Mouse (Mus musculus) layer of hippocampus, postnatal 25 days (tissue): Measurements from ENCODE around the gene Olfr221. TPM values are rescaled to one million over a fixed set of nuclear protein-coding genes. Genes with fewer than 3 reads are reported as not detected.
"Not testable (repeated sequence)": the region's sequence is repeated elsewhere in the genome, so short reads cannot be mapped to it uniquely, and the experiment has no call there.

Experiments used
- DNase-seq, 2 experiments: peaks; one replicate each; pipeline ENCODE4 v3.0.0; 2022; ENCODE audit warnings: mixed read lengths in 2 of 2, low spot score in 1 of 2; ENCODE audit errors: extremely low spot score in 1 of 2
- total RNA-seq, 2 experiments: library from RNA; stranded (reverse); gene quantifications; 2 replicates each; pipeline ENCODE4 v1.2.3; 2021

Gene Olfr221
- total RNA-seq, result not detected

DNA sequence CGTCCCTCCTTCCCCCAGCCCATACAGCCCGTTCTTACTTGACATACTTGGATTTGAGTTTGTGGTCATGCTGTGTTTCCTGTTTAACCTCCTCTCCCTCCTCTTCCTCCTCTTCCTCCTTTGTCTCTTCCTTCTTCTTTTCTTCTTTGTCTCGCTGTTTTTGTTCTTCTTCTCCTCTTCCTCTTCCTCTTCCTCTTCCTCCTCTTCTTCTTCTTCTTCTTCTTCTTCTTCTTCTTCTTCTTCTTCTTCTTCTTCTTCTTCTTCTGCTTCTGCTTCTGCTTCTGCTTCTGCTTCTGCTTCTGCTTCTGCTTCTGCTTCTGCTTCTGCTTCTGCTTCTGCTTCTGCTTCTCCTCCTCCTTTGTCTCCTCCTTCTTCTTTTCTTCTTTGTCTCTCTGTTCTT lies at the start of gene Olfr221:
TSS of gene Olfr221 (minus strand) at position 101 of the 400 bp plus-strand sequence.
- DNase-seq, result not testable (repeated sequence)

DNA sequence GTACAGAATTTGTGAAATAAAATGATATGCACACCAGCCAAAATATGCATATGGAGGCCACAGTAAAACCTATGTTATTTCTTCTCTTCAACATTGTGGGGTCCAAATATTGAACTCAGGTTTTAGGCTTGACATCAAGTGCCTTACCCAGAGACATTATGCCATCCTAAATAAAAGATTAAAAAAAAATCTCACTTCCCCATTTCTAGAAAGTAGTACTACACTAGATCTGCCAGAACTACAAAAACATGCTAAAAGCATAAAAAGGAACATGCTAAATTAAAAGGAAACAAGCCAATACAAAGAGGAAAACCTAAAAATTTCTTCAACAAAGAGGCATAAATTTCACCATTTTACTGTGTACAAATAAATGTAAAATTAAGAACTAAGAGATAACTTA lies 40.8 kb upstream of the Olfr221 start:
- DNase-seq, result no peak

DNA sequence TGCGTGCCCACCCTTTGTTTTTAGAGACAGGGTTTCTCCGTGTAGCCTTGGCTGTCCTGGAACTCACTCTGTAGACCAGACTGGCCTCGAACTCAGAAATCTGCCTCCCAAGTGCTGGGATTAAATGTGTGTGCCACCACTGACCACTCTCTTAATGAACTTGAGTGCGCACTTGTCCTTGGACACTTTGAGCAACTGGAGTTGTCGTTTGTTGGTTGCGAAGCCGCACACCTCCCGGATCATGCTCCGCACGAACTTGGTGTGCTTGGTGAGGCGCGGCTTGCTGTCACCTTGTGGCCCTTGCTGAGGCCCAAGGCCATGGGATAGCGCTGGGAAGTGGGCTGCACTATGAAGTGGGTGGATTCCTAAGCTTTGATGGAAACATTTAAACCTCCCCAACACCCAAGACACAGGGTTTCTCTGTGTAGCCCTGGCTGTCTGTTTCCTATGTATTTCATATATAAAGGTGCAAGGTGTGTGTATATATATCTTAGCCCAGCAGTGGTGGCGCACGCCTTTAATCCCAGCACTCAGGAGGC lies 29.4 kb upstream of the Olfr221 start:
- no peak for DNase-seq

DNA sequence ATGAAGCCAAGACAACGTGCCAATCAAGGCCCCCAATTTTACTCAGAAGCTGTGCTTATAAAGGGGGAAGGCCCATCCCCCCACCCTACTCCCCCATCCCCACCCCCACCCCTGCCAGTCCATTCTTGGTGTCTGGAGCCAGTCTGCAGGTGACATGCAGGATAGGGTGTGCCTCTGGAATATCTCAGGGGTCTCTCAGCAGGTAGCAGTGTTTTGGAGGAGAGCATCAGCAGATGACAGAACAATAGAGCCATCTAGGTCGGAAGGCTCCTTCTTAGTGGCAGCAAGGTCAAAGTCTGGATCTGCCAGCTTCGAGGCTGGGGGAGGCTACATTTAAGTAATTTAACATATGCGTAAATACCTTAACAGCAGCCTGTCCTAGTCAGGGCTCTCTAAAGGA lies 23.9 kb upstream of the Olfr221 start:
- no peak for DNase-seq

DNA sequence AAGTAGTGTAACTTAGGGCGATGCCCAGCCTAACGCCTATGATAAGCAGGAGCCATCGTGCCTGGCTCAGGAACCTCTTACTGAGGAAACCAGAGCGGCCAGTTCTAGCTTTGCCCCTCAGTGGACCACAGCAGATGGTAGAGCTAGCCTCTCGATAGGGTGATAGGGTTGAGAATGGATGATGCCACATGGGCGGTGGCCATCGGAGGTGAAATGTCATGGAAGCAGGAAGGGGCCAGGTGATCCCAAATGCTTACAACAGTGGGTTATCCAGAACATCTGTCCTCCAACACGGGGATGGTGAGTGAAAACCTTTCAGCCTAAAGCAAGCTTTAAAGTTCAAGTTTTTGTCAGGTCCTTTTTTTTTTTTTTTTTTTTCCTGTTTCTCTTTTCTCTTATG lies 19.5 kb upstream of the Olfr221 start:
- no peak for DNase-seq

DNA sequence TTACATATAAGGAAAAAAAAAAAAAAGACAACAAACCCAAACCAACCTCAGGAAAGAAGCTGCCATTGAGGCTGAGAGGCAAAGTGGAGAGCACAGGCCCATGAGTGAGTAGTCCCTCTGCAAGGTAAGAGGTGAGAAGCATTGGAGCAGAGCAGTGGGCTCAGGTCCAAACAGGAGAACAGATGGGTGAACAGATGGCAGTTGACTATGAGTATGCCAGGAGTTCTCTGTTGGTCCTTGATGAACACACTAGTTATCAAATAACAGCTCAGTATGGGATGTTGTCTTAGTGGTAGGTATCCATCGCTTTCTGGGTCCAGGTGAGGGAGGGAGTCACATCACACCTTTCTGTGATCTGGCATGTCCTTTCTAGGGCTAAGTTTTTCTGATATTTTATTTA lies 18.5 kb upstream of the Olfr221 start:
- no peak for DNase-seq

DNA sequence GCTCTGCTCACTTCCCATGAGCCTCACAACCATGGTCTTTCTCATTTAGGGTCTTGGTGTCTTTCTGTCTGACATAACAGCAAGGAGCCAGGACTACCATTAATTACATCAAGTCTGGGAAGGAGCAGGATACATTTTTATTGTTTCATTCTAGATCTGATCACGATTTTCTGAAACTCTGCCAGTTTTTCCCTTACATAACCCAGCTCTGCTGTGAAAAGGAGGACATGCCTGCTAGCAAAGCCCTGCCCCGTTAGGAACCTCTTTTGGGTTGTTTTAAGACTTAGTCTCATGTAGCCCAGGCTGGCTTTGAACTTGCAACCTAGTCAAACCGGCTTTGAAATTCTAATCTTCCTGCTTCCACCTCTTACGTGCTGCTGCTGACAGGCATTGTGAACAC lies 17.7 kb upstream of the Olfr221 start:
- DNase-seq, result no peak

DNA sequence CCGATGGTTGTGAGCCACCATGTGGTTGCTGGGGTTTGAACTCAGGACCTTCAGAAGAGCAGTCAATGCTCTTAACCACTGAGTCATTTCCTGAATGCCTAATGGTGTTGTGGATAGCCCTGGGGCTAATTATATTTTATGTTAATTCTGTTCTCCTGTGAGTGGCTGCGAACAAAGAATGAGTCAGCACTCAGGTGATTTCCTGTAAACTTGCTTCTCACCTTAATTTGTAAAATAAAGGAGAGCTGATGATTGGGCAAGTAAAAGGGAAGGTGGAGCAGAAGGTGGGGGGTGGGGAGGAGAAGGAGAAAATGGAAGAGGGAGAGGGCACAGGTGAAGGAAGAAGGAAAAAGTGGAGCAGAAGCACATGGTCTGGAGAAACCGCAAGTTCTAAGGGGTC lies 10.5 kb upstream of the Olfr221 start:
- not testable (repeated sequence) for DNase-seq

DNA sequence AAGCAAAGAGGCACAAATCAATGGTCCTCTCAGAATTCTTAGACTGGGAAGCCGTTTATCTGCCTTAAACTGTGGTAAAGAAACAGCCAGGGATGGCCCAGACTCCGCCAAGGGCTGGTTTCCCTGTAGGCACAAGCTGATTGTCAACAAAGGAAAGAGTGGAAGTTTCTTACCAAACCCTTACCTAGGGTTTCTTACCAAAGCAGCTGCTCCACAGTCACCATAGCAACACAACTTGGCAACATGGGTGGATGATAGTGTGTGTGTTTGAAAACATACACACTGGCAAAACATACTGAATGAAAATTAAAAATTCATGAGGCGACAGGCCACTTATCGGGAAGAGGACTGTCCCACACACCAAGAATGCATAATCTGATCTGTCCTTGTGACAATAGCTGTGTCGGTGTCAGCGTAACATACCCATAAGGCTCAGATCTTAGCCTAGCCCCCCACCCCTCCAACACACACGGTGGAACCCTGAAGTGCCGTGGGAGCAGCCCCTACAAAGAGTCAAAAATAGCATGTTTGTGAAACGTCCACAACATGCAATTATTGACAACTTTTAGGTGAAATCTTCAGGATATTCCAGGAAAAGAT lies 3.8 kb upstream of the Olfr221 start:
- DNase-seq, result no peak

DNA sequence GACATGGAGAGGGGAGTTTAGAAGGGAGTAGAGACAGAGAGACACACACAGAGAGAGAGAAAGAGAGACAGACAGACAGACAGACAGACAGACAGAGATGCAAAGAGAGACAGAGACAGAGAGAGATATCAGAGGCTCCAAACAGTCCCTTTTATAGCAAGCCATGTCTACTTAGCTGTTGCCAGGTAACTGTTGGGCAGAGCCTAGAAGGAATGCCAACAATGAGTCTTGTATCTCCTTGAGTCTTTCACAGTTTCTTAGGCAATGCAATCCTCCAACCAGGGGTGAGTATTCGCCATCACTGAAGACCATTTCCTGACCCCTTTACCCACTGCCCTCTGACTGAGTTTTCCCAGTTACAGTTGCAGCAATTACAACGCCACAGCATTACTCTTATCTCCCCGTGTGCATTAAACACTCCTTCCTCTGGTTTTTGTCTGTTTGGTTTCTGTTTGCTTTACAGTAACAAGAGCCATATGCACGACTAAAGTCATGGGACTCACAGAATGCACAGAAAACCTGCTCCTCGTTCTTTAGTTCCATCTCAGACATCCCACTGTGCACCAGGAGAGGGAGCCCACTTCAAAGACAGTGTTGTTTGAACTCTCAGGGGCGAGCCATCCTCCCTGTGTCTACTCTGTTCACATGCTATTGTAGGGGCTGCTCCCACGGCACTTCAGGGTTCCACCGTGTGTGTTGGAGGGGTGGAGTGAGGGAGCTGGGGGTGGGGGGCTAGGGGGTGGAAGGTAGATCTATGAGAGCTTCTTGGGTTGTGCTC lies 2.8 kb upstream of the Olfr221 start:
- peak in 1 of 2 experiments; percentile 27 for DNase-seq

DNA sequence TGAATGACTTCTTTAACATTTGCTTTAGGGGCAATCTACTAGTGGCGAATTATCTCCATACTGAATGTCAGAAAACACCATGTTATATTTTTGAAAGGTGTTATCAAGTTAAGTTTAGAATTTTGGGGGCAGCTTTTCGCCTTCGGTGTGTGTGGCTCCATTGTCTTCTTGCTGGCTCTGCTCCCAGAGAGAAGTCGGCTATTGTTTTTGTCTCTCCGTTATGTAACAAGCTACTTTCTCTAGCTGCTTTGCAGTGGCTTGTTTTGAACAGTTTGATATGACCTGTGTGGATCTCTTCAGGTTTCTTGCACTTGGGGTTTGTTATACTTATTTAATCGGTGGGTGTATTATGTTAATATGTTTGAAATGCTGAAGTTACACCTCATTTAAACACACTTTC lies 1.2 kb upstream of the Olfr221 start:
- DNase-seq, result no peak

DNA sequence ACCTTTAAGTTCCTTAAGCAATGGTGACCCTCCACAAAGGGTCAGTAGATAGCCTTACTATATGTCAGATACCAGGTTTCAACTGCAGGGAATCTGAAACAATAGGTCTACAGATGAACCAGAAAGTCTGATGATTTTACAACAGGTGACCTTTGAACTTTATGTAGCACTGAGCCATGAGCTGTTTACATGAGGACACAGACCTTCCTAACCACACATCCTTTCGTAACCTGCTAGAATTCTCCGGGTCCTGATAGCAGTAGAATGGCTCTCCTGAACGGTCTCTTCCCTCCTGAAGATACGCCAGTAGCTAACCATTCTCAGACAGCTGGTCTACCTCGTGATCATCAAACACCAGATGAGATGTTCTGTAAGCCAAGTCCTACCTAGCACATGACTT lies 2.9 kb downstream of the Olfr221 start:
- no peak for DNase-seq

DNA sequence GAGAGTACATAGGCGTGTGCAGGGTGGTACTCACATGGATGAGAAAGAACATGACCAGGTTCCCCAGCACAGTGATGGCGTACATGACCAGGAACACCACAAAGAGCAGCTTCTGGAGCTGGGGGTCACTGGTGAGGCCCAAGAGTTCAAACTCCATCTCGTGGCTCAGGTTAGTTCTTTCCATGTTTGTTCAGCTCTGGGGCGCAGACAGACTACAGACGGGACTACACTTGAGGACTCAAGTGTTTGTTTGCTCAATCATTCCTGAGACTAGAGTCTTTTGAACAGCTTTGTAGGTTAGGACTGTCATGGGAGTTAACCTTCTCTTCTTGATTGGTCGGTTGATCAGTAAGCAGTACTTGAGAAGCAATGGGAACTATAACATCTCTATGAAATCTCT lies 6.3 kb downstream of the Olfr221 start:
- DNase-seq, result no peak

DNA sequence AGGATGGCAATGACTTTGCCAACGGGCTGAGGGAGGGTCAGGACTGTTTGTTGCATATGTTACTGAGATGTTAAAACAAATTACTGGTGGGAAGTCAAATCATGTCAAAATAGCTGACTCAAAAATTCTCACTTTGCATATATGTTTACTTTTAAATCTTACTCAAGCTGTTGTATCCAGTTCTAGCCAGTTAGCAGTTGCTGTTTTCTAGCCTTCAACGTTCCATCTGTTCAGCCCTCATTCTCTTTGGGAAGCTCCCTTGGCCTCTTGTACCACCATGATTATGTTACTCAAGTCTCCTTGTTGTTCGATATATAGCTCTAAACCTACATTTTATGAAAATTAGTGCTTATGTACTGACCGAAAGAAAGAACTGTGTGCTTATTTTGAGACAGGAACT lies 15.9 kb downstream of the Olfr221 start:
- no peak for DNase-seq

DNA sequence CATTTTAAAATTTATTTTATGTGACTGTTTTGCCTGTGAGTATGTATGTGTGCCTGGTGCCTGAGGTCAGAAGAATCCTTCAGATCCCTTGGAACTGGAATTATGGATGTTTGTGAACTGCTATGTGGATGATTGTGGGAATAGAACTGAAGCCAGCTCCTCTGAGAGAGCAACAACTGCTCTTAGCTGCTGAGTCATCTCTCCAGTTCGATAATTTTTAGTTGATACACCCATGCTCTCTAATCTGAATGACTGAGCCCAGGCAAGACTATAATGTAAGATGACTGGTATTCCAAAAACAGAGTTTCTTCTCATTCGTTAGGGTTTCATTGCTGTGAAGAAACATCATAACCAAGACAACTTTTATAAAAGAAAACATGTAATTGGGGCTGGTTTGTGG lies 18.1 kb downstream of the Olfr221 start:
- DNase-seq, result no peak

DNA sequence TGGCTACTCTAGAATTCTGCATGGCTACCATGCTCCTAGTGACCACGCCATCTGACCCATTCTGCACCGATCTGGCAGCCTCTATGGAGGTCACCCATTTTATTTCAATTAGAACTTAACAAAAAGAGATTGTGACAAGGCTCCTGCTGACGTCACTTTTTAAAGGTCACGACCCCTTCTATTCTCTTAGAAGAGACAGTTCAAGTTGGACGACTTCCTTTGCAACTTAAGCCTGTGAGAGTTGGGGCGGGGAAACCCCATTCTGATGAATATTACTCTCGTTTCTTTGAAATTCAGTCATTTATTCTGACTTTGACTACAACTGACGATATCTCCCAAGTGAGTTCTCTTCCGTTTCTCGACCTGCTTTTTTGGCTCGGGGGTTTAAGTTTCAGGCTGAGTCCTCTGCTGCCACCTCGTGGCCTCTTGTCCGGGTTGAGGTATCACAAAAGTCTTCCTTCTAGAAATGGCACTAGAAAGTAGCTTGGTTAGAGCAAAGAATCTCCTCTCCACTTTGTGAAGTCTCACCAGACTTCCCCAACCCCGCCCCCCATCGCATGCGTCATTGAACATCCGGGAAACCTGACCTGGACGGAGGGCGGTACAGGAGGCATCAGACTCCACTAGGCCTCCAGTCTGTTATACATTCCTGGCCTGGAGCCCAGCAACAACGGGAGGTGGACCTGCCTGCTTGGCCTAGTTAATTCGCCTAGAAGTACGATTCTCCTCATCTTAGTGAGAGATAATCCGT lies 19.4 kb downstream of the Olfr221 start:
- peak in 1 of 2 experiments; percentile 82 for DNase-seq

DNA sequence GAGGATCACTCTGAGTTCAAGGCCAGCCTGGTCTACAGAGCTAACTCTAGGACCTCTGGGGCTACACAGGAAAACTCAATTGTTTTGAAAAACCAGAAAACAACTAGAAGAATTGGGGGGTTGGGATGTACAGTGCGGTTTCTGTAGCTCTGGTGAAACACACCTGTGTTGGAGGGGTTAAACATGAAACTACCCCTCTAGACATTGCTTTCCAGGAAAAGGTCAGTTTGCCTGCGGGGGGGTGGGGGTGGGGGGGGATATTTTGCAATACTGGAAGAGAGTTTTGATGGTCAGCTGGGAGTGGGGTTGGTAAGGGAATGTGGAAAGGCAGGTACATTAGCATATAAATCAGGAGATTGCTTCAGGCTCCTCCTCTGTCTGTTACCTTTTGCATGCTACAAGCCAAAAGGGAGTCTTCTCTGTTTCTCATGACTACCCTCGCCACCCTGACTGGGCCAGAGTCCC lies 20.0 kb downstream of the Olfr221 start:
- no peak for DNase-seq

DNA sequence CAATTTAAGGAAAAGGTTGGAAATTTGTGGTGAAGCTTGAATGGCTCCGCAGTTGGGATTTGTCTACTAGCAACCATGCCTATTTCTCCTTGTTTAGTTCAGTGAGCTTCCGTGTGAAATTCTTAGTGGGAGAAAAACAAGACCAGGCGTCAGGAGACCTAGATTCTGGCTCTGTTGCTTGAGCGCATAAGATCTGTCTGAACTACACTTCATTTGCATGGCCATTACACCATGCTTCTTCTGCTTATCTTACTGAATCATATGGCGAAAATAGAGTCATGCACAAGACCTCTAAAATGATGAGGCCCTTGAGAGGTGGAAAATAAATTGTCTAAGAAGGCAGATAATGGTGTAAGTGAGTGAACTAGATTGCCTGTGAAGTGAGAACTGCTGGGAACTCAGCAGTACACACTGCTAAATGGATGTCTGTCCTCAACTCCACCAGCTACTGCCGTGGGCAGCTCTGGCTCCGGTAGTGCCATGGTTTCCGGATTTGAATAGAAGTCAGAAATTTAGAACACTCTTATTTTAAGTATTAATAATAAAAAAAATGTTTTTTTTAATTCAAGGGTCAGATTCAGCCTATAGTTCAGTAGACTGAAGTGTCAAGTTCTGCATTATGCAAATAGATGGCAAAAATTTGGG lies 20.6 kb downstream of the Olfr221 start:
- no peak for DNase-seq

DNA sequence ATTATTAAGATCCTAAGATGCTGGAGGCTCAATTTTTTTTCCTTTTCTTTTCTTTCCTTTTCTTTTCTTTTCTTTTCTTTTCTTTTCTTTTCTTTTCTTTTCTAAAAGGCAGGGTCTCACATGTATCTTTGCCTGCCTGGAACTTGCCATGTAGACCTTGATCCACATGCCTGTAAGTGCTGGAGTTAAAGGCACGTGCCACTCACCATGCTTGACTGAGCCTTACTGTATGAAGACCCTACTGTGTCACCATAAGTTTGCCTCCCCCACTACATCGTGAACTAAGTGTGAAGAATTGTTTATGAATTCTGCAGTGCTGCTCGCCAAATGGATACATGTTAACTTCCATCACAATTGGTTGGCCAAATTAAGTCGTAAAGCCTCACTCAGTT lies 21.1 kb downstream of the Olfr221 start:
- no peak for DNase-seq

DNA sequence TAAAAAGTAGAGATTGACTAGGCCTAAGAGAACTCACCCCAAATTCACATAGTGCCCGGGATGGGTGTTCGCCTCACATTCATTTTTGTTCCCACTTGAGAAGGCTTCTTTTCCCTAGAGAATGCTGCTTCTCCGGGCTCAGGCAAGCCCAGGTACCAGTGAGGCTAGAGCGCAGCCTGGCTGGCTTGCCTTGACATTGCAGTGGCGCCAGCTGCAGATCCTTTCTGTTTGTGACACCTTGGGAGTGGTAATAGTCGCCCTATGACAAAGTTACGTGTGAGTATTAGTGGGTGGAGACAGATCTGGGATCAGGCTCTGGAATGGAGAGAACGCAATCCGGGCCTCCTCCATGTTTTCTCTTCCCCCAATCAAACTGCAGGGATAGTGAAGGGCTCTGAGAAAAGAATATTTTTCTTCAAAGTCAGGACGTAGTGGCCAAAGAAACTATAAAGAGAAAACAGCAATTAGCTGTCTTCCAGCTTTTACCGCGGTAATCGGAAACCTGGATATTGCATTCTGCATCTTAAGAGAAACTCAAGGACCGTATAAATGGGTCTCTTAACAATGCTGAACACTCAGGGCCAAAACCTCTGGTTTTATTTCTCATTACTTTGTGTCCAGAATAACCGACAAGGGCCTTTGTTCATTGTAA lies 21.6 kb downstream of the Olfr221 start, which contains the start of gene Zfp219:
TSS of gene Zfp219 (minus strand) at position 248 of the 652 bp plus-strand sequence.
- DNase-seq, result no peak
